Mouse (Mus musculus): ENCODE measurements at regions not wholly inside any gene's neighbourhood (a gene's known extent, or its start where the extent isn't known, plus 50 kb on each side); places are given as distances from the start of the nearest gene placed in this dataset.

DNA sequence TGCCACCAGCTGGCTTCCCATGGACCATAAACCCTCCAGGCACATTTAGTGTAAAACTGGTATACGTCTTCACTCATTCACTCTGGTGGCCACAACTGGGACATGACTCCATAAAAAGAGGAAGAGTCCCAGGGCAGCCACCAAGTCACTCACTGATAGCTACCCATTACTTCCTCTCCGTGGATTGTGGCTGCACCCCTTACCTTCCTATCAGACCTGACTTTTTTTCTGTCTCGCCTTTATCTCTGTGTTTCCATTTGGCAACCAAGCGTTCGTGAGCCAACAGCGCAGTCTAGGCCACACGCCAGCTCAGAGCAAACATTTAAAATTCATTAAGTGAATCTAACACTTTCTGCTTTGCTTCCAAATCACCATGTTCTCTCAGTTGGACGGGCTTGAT is 53.9 kb upstream of the Slc44a1 start:
- intact Hi-C loops (cut with DNase I): no loop called here
- H3K4me3 ChIP-seq: no peak overlapping the region
- TF ChIP-seq CTCF (IDR thresholded peaks at IDR 0.05): no peak
- no peak for DNase-seq (ENCODE audit: extremely low spot score in 1 of 2, low spot score in 2 of 2)
- H3K27ac ChIP-seq: no peak overlapping the region

DNA sequence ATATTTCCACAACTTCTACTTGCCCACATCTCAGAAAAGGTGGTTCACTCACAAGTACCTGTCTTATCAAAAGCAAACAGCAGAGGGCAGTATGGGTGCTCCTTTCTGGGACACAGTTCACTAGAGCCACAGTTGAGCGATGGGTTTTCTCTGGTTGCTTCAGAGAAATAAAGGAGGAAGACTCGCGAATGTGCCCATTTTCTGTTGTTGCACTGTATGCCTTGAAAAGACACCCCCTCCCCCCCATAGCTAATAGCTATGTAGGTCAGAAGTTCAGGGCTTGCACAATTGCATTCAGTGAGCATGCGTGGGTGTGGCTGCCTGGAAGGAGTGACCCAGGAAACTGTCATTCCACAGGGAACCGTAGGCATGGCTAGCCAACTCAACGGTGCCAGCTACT is 55.5 kb upstream of the Slc44a1 start:
- TF ChIP-seq CTCF (IDR thresholded peaks at IDR 0.05): peak; percentile 82
- intact Hi-C loops (cut with DNase I): loop anchor here (5.0 kb wide), 3 partner anchors 53 to 208 kb away; no protein-coding TSS in a partner anchor
- Histone ChIP-seq H3K4me3 (no peak overlapping the region), H3K27ac (no peak overlapping the region)
- peak; percentile 71 to 76 for DNase-seq (ENCODE audit: extremely low spot score in 1 of 2, low spot score in 2 of 2)

DNA sequence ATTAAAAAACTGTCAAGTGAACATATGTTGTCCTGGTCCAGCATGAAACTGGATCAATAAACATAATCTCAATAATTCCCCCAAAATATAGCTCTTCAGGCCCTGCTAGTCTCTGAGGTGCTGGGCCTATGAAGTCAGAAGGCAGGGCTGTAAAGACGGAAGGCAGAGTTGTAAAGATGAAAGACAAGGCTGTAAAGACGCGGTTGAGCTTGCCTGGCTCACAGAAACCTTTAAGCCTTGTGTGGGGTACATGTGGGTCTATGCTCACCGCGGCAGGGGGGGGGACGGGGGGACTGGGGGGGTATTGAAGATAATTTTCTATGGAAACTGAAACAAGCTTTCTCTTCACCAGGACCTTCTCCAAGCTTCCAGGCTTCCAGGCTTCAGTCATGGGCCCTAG is 56.1 kb upstream of the Slc44a1 start:
- Histone ChIP-seq H3K4me3 (no peak overlapping the region), H3K27ac (no peak overlapping the region)
- DNase-seq (ENCODE audit: extremely low spot score in 1 of 2, low spot score in 2 of 2): no peak
- no peak for TF ChIP-seq CTCF (IDR thresholded peaks at IDR 0.05)
- intact Hi-C loops (cut with DNase I): loop anchor here (5.0 kb wide), 3 partner anchors 53 to 208 kb away; no protein-coding TSS in a partner anchor

GRCm38 (mm10) chr4:53382012-53382411 is 58.2 kb upstream of the Slc44a1 start:
- no peak for TF ChIP-seq CTCF (IDR thresholded peaks at IDR 0.05)
- no peak for DNase-seq (ENCODE audit: extremely low spot score in 1 of 2, low spot score in 2 of 2)
- H3K4me3 ChIP-seq: no peak overlapping the region
- intact Hi-C loops (cut with DNase I): loop anchor here (5.0 kb wide), 3 partner anchors 55 to 210 kb away; no protein-coding TSS in a partner anchor
- no peak overlapping the region for H3K27ac ChIP-seq

- Histone ChIP-seq H3K27ac (no peak overlapping the region), H3K4me3 (no peak overlapping the region)
- no peak for DNase-seq (ENCODE audit: extremely low spot score in 1 of 2, low spot score in 2 of 2)
- TF ChIP-seq CTCF (IDR thresholded peaks at IDR 0.05): no peak
- intact Hi-C loops (cut with DNase I): loop anchor here (5.0 kb wide), 3 partner anchors 57 to 212 kb away; no protein-coding TSS in a partner anchor
Measured at GRCm38 (mm10) chr4:53379855-53380254, 60.4 kb upstream of the Slc44a1 start.

GRCm38 (mm10) chr4:53376995-53377394 is 63.2 kb upstream of the Slc44a1 start:
- DNase-seq (ENCODE audit: extremely low spot score in 1 of 2, low spot score in 2 of 2): no peak
- intact Hi-C loops (cut with DNase I): no loop called here
- no peak overlapping the region for H3K4me3 ChIP-seq
- TF ChIP-seq CTCF (IDR thresholded peaks at IDR 0.05): no peak
- no peak overlapping the region for H3K27ac ChIP-seq

GRCm38 (mm10) chr4:53356374-53356773 is 83.8 kb upstream of the Slc44a1 start:
- TF ChIP-seq CTCF (IDR thresholded peaks at IDR 0.05): peak; percentile 49
- intact Hi-C loops (cut with DNase I): loop anchor here (5.0 to 10.0 kb wide), 2 partner anchors 238 to 324 kb away; no protein-coding TSS in a partner anchor
- no peak overlapping the region for H3K27ac ChIP-seq
- no peak for DNase-seq (ENCODE audit: extremely low spot score in 1 of 2, low spot score in 2 of 2)
- no peak overlapping the region for H3K4me3 ChIP-seq

- Histone ChIP-seq H3K27ac (no peak overlapping the region), H3K4me3 (no peak overlapping the region)
- TF ChIP-seq CTCF (IDR thresholded peaks at IDR 0.05): peak; percentile 65
- intact Hi-C loops (cut with DNase I): loop anchor here (1.0 to 10.0 kb wide), 4 partner anchors 196 to 323 kb away; partner anchors contain the start of gene Abca1
- DNase-seq (ENCODE audit: extremely low spot score in 1 of 2, low spot score in 2 of 2): peak; percentile 12 to 18
Measured at GRCm38 (mm10) chr4:53354961-53355360, 85.3 kb upstream of the Slc44a1 start.

- no peak for TF ChIP-seq CTCF (IDR thresholded peaks at IDR 0.05)
- Histone ChIP-seq H3K27ac (no peak overlapping the region), H3K4me3 (no peak overlapping the region)
- intact Hi-C loops (cut with DNase I): loop anchor here (2.0 to 10.0 kb wide), 3 partner anchors 157 to 241 kb away; partner anchors contain the start of gene Abca1
- no peak for DNase-seq (ENCODE audit: extremely low spot score in 1 of 2, low spot score in 2 of 2)
Measured at GRCm38 (mm10) chr4:53353399-53354090, 86.7 kb upstream of the Slc44a1 start.

DNA sequence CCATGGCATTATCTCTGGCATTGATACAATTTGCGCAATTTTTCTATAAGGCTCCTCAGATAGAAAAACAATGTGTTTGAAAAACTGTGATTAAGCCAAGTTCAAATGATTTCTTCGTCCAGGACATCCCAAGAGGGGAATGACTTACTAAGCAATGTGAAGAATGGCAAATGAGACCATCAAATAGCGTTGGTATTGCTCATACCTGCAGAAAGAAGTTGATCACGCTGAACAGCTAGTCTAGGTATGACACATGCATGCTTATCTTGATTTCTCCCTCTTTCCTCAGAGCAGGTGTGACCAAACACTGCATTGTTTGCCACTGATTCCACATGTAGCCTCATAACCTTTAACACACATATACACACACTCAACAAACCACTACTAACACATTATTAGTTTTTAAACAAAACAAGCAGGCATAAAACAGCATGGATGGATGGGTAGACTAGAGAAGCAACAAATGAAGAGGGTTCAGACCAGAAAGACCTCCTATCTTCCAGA is 89.1 kb upstream of the Slc44a1 start:
- Histone ChIP-seq H3K4me3 (no peak overlapping the region), H3K27ac (no peak overlapping the region)
- no peak for TF ChIP-seq CTCF (IDR thresholded peaks at IDR 0.05)
- intact Hi-C loops (cut with DNase I): loop anchor here (10.0 kb wide), 1 partner anchor 244 kb away; no protein-coding TSS in a partner anchor
- peak in 1 of 2 experiments; percentile 2 for DNase-seq (ENCODE audit: extremely low spot score in 1 of 2, low spot score in 2 of 2)

DNA sequence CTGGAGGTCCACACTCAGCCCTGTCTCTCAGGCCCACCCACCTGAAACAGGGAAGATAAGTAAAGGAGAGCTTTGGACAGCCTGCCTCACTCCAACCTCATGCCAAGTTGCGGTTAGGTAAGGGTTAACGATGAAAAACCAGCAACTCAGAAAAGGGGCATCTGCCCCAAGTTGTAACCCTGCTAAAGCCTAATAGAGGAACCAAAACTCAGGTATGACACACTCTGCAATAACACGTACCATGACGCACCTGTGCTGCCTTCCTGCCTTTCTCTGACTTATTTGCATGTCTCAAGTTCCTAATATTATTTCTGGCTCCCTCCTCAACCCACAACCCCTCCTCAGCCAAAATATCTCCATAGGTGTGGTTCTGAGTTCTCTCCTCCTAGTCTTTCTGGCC is 94.9 kb upstream of the Slc44a1 start:
- no peak for TF ChIP-seq CTCF (IDR thresholded peaks at IDR 0.05)
- DNase-seq (ENCODE audit: extremely low spot score in 1 of 2, low spot score in 2 of 2): no peak
- Histone ChIP-seq H3K4me3 (no peak overlapping the region), H3K27ac (no peak overlapping the region)
- intact Hi-C loops (cut with DNase I): no loop called here

DNA sequence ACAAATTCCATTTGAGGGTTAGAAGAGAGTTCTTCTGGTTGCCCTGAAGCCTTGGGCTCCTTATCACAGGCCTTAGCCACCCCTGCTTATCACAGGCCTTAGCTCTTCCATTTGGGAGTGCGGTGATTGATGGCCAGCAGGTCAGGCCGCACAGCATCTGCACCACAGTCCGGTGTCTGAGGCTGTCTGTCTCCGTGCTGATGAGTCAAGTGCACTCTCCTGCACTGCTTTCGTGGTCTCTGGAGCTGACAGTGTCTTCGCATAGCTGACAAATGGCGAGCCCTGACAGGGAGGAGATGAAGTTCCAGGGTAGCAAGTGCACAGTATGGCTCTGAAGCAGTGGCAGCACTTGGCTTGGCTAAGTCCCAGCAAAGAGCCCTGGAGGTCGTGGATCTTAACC is 95.7 kb upstream of the Slc44a1 start:
- DNase-seq (ENCODE audit: extremely low spot score in 1 of 2, low spot score in 2 of 2): no peak
- TF ChIP-seq CTCF (IDR thresholded peaks at IDR 0.05): no peak
- H3K27ac ChIP-seq: no peak overlapping the region
- no peak overlapping the region for H3K4me3 ChIP-seq
- intact Hi-C loops (cut with DNase I): no loop called here
